Mouse (Mus musculus) stomach, postnatal 0 days (tissue): ENCODE measurements around the gene 2300002M23Rik.

Source experiments
- CTCF ChIP-seq: IDR thresholded peaks from 2 replicates; pipeline ENCODE4 v1.5.1; 2016; ENCODE audit warnings: antibody characterized with exemption, low read depth, mild to moderate bottlenecking, moderate library complexity
- EP300 ChIP-seq: optimal IDR thresholded peaks from 2 replicates; pipeline ENCODE3; 2016; ENCODE audit warnings: antibody characterized with exemption

DNA sequence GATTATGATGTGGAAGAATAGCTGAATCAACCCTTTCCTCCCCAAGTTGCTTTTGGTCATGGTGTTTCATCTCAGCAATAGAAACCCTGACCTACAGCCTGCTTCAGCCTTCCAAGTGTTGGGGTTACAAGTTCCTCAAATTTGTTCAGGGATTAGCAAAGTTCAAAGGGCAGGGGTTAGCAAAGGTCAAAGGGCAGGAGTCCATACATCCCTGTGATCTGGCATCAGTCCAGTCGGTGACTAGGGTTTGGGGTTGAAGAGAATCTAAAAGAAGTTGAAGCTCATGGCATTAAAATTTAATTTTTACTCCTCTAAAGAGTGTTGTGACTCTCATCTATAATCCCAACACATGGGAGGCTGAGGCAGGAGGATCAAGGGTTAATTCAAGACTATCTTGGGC, 28.8 kb upstream of the 2300002M23Rik start:
- TF ChIP-seq CTCF, result no peak
- TF ChIP-seq EP300, result no peak
